Mouse (Mus musculus) adrenal gland, adult 8-10 months (tissue): ENCODE results near the gene Ppp1r14b. TPM values are rescaled to one million over a fixed set of nuclear protein-coding genes. Genes with fewer than 3 reads are reported as not detected.
"Not testable (repeated sequence)": the region's sequence is repeated elsewhere in the genome, so short reads cannot be mapped to it uniquely, and the experiment has no call there.

ENCODE experiments used
- DNase-seq: peaks from one replicate; pipeline ENCODE4 v3.0.0; 2022
- total RNA-seq, 4 experiments: library from RNA; stranded (reverse); gene quantifications; 2 replicates each; pipeline ENCODE4 v1.2.4; 2022

Ppp1r14b gene
- total RNA-seq, 4 experiments from 2014 or later: 153 to 231 (median 191) TPM

- no peak for DNase-seq
These were observed 3.2 kb downstream of the Ppp1r14b start for GRCm38 (mm10) chr19:6977759-6978638.

- no peak for DNase-seq
These were observed 3.8 kb downstream of the Ppp1r14b start for GRCm38 (mm10) chr19:6978639-6978974.

GRCm38 (mm10) chr19:6979001-6979479, 4.3 kb downstream of the Ppp1r14b start:
- peak; percentile 67 for DNase-seq

GRCm38 (mm10) chr19:6979486-6980380, 5.0 kb downstream of the Ppp1r14b start:
- peak; percentile 99 for DNase-seq

- peak; percentile 99 for DNase-seq
These were observed 5.8 kb downstream of the Ppp1r14b start, which contains the start of gene Fkbp2 for GRCm38 (mm10) chr19:6980381-6981093. Gene Fkbp2 (minus strand): TSS chr19:6980501.

GRCm38 (mm10) chr19:6981465-6981864, 6.7 kb downstream of the Ppp1r14b start:
- no peak for DNase-seq

- DNase-seq: no peak
These were observed 8.9 kb downstream of the Ppp1r14b start for GRCm38 (mm10) chr19:6983621-6984020.

GRCm38 (mm10) chr19:6985300-6985699, 10.5 kb downstream of the Ppp1r14b start:
- no peak for DNase-seq

GRCm38 (mm10) chr19:6985951-6986708, 11.4 kb downstream of the Ppp1r14b start:
- DNase-seq: no peak

- peak; percentile 65 for DNase-seq
These were observed 12.5 kb downstream of the Ppp1r14b start, which contains the start of gene Vegfb for GRCm38 (mm10) chr19:6987061-6987903. Gene Vegfb (minus strand): TSS chr19:6987651.

- no peak for DNase-seq
These were observed 13.1 kb downstream of the Ppp1r14b start for GRCm38 (mm10) chr19:6987904-6988285.

GRCm38 (mm10) chr19:6989251-6989650, 14.5 kb downstream of the Ppp1r14b start:
- peak; percentile 18 for DNase-seq

- no peak for DNase-seq
These were observed 15.9 kb downstream of the Ppp1r14b start for GRCm38 (mm10) chr19:6990712-6991111.

GRCm38 (mm10) chr19:6991166-6991565, 16.4 kb downstream of the Ppp1r14b start:
- DNase-seq: not testable (repeated sequence)

GRCm38 (mm10) chr19:6992011-6992858, 17.5 kb downstream of the Ppp1r14b start, which contains the start of gene Dnajc4:
Gene Dnajc4 (minus strand): TSS chr19:6992572.
- DNase-seq: peak; percentile 97

GRCm38 (mm10) chr19:6993011-6993770, 18.4 kb downstream of the Ppp1r14b start:
- no peak for DNase-seq

GRCm38 (mm10) chr19:6994002-6994401, 19.2 kb downstream of the Ppp1r14b start:
- DNase-seq: no peak

- peak; percentile 0 for DNase-seq
These were observed 19.7 kb downstream of the Ppp1r14b start for GRCm38 (mm10) chr19:6994489-6994888.
